Mouse (Mus musculus): ENCODE measurements at regions not wholly inside any gene's neighbourhood (a gene's known extent, or its start where the extent isn't known, plus 50 kb on each side); places are given as distances from the start of the nearest gene placed in this dataset.
A peak's percentile ranks its signal among the peaks of the same experiment; 100 is the strongest.

DNA sequence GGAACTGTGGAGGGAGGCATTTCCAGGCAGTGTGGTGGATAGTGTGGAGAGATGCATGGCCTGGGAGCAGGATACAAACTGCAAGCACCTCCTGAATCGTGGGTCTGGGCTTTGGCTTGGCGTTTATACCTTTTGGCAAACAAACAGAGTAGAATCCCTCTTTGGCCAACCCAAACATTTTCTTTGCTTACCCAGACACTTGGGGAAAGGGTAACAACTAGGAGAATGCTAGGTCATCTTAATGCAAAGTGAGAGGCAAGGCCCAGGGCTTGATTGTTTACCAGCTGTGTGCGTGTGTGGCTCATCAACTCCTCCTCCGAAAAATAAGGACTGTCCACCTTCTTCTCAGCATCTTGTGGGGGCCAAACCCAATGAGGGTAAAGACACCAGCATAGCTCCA lies 61.1 kb upstream of the Abca1 start:
- no peak overlapping the region for H3K27ac ChIP-seq (ENCODE audit: insufficient read depth, low read depth, low read length)
- WGBS, result 82% methylated on average over 4 of the region's 4 CpGs
- TF ChIP-seq CTCF (IDR thresholded peaks at IDR 0.05; ENCODE audit: extremely low read depth, insufficient read length, insufficient replicate concordance, low read depth, low read length) (no peak), POLR2A (IDR thresholded peaks at IDR 0.05; ENCODE audit: low read depth, low read length) (no peak)

GRCm38 (mm10) chr4:53219351-53219750 lies 59.7 kb upstream of the Abca1 start:
- no peaks in the 10 kb centered on the region for H3K27me3 ChIP-seq (ENCODE audit: control insufficient read depth, insufficient read depth, low read length)
- H3K36me3 ChIP-seq (ENCODE audit: control insufficient read depth, insufficient read depth, low read length), result no peaks in the 10 kb centered on the region
- 79% methylated on average over 3 of the region's 3 CpGs for WGBS
- H3K4me1 ChIP-seq (ENCODE audit: control insufficient read depth, insufficient read depth, insufficient read length, low read length), result peaks cover 7% of the 10 kb centered on the region
- no peak overlapping the region for H3K27ac ChIP-seq (ENCODE audit: insufficient read depth, low read depth, low read length)
- TF ChIP-seq CTCF (IDR thresholded peaks at IDR 0.05; ENCODE audit: extremely low read depth, insufficient read length, insufficient replicate concordance, low read depth, low read length) (no peak), POLR2A (IDR thresholded peaks at IDR 0.05; ENCODE audit: low read depth, low read length) (no peak)
- H3K4me3 ChIP-seq (ENCODE audit: low read depth, low read length), result no peak overlapping the region

More for the DNA sequence above, 61.1 kb upstream of the Abca1 start:
- Histone ChIP-seq H3K27me3 (ENCODE audit: control insufficient read depth, insufficient read depth, low read length) (no peaks in the 10 kb centered on the region), H3K36me3 (ENCODE audit: control insufficient read depth, insufficient read depth, low read length) (no peaks in the 10 kb centered on the region), H3K4me3 (ENCODE audit: low read depth, low read length) (no peak overlapping the region), H3K4me1 (ENCODE audit: control insufficient read depth, insufficient read depth, insufficient read length, low read length) (peaks cover 7% of the 10 kb centered on the region)

GRCm38 (mm10) chr4:53218752-53219151 lies 59.1 kb upstream of the Abca1 start:
- H3K4me1 ChIP-seq (ENCODE audit: control insufficient read depth, insufficient read depth, insufficient read length, low read length), result peaks cover 7% of the 10 kb centered on the region
- no peaks in the 10 kb centered on the region for H3K27me3 ChIP-seq (ENCODE audit: control insufficient read depth, insufficient read depth, low read length)
- H3K36me3 ChIP-seq (ENCODE audit: control insufficient read depth, insufficient read depth, low read length), result no peaks in the 10 kb centered on the region
- WGBS, result 20% methylated on average over 7 of the region's 7 CpGs
- TF ChIP-seq POLR2A (IDR thresholded peaks at IDR 0.05; ENCODE audit: low read depth, low read length), result no peak
- no peak for TF ChIP-seq CTCF (IDR thresholded peaks at IDR 0.05; ENCODE audit: extremely low read depth, insufficient read length, insufficient replicate concordance, low read depth, low read length)
- H3K4me3 ChIP-seq (ENCODE audit: low read depth, low read length), result no peak overlapping the region
- H3K27ac ChIP-seq (ENCODE audit: insufficient read depth, low read depth, low read length), result no peak overlapping the region

- H3K4me1 ChIP-seq (ENCODE audit: control insufficient read depth, insufficient read depth, insufficient read length, low read length), result peaks cover 7% of the 10 kb centered on the region
- no peak overlapping the region for H3K27ac ChIP-seq (ENCODE audit: insufficient read depth, low read depth, low read length)
- H3K27me3 ChIP-seq (ENCODE audit: control insufficient read depth, insufficient read depth, low read length), result no peaks in the 10 kb centered on the region
- TF ChIP-seq CTCF (IDR thresholded peaks at IDR 0.05; ENCODE audit: extremely low read depth, insufficient read length, insufficient replicate concordance, low read depth, low read length) (no peak), POLR2A (IDR thresholded peaks at IDR 0.05; ENCODE audit: low read depth, low read length) (no peak)
- whole genome bisulfite sequencing, result 27% methylated on average over 5 of the region's 5 CpGs
- H3K36me3 ChIP-seq (ENCODE audit: control insufficient read depth, insufficient read depth, low read length), result no peaks in the 10 kb centered on the region
- peak overlapping the region; percentile 59 for H3K4me3 ChIP-seq (ENCODE audit: low read depth, low read length)
Measured at GRCm38 (mm10) chr4:53218291-53218640, 58.6 kb upstream of the Abca1 start.

DNA sequence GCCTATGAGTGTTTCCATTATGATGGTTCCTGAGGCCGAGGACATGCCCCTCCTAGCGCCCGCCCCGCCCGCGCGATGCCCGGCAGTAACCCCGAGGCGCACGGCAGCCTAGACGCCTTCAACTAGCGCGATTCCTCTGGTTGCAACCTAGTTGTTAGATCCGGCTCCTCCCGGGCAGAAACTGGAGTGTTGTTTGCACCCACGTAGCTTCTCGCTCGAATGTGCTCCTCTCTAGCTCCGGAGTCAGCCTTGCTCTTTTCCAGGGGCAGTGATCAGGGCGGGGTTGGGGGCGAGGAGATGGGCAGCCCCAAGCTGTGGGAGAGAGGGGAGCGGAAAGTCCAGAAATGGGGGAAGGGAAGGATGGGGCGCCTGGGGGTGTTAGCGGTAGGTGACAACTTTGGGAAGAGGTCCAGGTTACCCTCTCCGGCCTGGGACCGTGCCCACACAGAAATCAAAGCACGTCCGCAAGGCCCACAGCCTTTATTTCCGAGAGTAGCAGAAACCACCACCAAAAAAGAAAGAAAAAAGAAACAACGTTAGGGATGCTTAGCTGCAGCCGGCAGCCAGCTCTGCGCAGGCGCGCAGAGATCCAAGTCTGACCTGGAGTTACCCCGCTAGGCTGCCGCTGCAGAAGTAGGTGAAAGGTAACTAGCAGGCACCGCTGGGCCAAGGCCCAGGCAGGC lies 58.1 kb upstream of the Abca1 start:
- Histone ChIP-seq H3K27ac (ENCODE audit: insufficient read depth, low read depth, low read length) (no peak overlapping the region), H3K36me3 (ENCODE audit: control insufficient read depth, insufficient read depth, low read length) (no peaks in the 10 kb centered on the region), H3K4me3 (ENCODE audit: low read depth, low read length) (peak overlapping the region; percentile 59), H3K4me1 (ENCODE audit: control insufficient read depth, insufficient read depth, insufficient read length, low read length) (peaks cover 7% of the 10 kb centered on the region), H3K27me3 (ENCODE audit: control insufficient read depth, insufficient read depth, low read length) (no peaks in the 10 kb centered on the region)
- TF ChIP-seq POLR2A (IDR thresholded peaks at IDR 0.05; ENCODE audit: low read depth, low read length), result no peak; the same call in 1 of the 2 replicates
- TF ChIP-seq CTCF (IDR thresholded peaks at IDR 0.05; ENCODE audit: extremely low read depth, insufficient read length, insufficient replicate concordance, low read depth, low read length), result no peak
- WGBS, result 2% methylated on average over 38 of the region's 38 CpGs

DNA sequence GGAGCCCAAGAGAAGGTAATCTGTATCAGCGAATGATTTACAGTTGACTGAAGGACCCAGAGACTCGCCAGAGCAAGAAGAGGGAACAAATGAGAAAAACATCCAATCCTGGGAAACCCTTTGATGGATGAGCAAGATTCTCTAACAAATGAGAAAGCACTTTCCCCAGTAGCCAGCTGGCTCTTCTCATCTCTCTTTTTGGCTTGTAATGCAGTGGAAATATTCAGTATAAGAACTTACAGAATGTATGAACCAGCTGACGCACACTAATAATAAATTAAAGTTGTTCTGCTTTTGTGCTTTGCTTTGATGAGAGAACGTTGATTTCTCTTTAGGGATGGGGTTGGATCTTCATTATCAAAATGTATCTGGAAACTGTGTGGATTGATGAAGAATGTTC lies 52.8 kb upstream of the Abca1 start:
- no peak overlapping the region for H3K27ac ChIP-seq (ENCODE audit: insufficient read depth, low read depth, low read length)
- no peaks in the 10 kb centered on the region for H3K27me3 ChIP-seq (ENCODE audit: control insufficient read depth, insufficient read depth, low read length)
- H3K36me3 ChIP-seq (ENCODE audit: control insufficient read depth, insufficient read depth, low read length), result no peaks in the 10 kb centered on the region
- peaks cover 1% of the 10 kb centered on the region; the same call in 1 of the 2 replicates for H3K4me1 ChIP-seq (ENCODE audit: control insufficient read depth, insufficient read depth, insufficient read length, low read length)
- H3K4me3 ChIP-seq (ENCODE audit: low read depth, low read length), result no peak overlapping the region
- TF ChIP-seq CTCF (IDR thresholded peaks at IDR 0.05; ENCODE audit: extremely low read depth, insufficient read length, insufficient replicate concordance, low read depth, low read length), result no peak
- TF ChIP-seq POLR2A (IDR thresholded peaks at IDR 0.05; ENCODE audit: low read depth, low read length), result no peak
- WGBS, result 69% methylated on average over 4 of the region's 4 CpGs

GRCm38 (mm10) chr4:53210685-53211084 lies 51.0 kb upstream of the Abca1 start:
- H3K36me3 ChIP-seq (ENCODE audit: control insufficient read depth, insufficient read depth, low read length), result no peaks in the 10 kb centered on the region
- 83% methylated on average over 3 of the region's 3 CpGs for WGBS
- no peaks in the 10 kb centered on the region for H3K27me3 ChIP-seq (ENCODE audit: control insufficient read depth, insufficient read depth, low read length)
- no peak overlapping the region for H3K27ac ChIP-seq (ENCODE audit: insufficient read depth, low read depth, low read length)
- TF ChIP-seq POLR2A (IDR thresholded peaks at IDR 0.05; ENCODE audit: low read depth, low read length) (no peak), CTCF (IDR thresholded peaks at IDR 0.05; ENCODE audit: extremely low read depth, insufficient read length, insufficient replicate concordance, low read depth, low read length) (no peak)
- H3K4me1 ChIP-seq (ENCODE audit: control insufficient read depth, insufficient read depth, insufficient read length, low read length), result no peaks in the 10 kb centered on the region
- H3K4me3 ChIP-seq (ENCODE audit: low read depth, low read length), result no peak overlapping the region
